Mouse (Mus musculus): Measurements from ENCODE around the gene Adora1. TPM values are rescaled to one million over a fixed set of nuclear protein-coding genes. Genes with fewer than 3 reads are reported as not detected.

Adora1 gene
- polyA plus RNA-seq, 1 experiment from 2014 or later = 11.1 TPM

DNA sequence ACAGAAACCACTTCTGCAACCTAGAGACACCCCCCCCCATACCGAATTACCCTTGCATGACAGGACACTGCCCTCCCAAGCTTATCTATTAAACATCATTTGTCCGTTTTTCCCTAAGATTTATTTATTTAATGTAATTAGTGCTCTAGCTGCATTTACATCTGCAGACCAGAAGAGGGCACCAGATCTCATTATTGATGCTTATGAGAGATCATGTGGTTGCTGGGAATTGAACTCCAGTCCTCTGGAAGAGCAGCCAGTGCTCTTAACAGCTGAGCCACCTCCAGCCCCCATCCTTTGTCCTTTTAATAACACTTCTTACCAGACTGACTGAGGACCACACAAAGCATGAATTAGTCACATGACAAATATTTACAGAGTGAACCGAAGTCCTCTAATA lies 80.6 kb downstream of the Adora1 start:
- Histone ChIP-seq H3K27ac (replicated peaks) (no peak overlapping the region), H3K4me3 (no peak overlapping the region), H3K9ac (no peak overlapping the region), H3K4me1 (replicated peaks) (no peaks in the 10 kb centered on the region; the same call in 1 of the 2 replicates), H3K36me3 (no peaks in the 10 kb centered on the region), H3K4me2 (no peak overlapping the region), H3K9me3 (peaks cover 7% of the 10 kb centered on the region; the same call in 1 of the 2 replicates), H3K27me3 (no peaks in the 10 kb centered on the region)
- ATAC-seq (ENCODE audit: low read depth) = no peak
- 57% methylated on average over 3 of the region's 3 CpGs for WGBS

DNA sequence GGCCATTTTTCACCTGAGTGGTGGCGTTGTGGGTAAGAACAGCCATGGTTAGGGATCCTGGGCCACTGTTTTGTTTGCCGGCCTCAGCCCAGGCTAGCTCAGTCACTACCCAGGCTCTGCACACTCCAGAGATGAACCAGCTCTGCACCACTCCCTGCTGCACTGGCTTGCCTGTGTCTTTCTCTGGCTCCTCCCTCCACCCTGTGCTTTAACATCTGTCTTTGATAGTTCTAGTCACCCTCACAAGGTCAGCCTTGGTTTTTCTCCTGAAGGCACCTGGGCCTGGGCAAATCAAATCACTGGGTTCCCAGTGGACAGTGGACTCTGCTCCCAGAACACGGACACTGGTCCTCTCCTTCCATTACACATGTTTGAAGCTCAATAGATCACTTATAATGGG lies 81.1 kb downstream of the Adora1 start:
- Histone ChIP-seq H3K27me3 (no peaks in the 10 kb centered on the region), H3K9me3 (peaks cover 7% of the 10 kb centered on the region; the same call in 1 of the 2 replicates), H3K9ac (no peak overlapping the region), H3K36me3 (no peaks in the 10 kb centered on the region), H3K27ac (replicated peaks) (no peak overlapping the region), H3K4me1 (replicated peaks) (no peaks in the 10 kb centered on the region; the same call in 1 of the 2 replicates), H3K4me2 (no peak overlapping the region), H3K4me3 (no peak overlapping the region)
- 92% methylated on average over 3 of the region's 3 CpGs for WGBS
- no peak for ATAC-seq (ENCODE audit: low read depth)

DNA sequence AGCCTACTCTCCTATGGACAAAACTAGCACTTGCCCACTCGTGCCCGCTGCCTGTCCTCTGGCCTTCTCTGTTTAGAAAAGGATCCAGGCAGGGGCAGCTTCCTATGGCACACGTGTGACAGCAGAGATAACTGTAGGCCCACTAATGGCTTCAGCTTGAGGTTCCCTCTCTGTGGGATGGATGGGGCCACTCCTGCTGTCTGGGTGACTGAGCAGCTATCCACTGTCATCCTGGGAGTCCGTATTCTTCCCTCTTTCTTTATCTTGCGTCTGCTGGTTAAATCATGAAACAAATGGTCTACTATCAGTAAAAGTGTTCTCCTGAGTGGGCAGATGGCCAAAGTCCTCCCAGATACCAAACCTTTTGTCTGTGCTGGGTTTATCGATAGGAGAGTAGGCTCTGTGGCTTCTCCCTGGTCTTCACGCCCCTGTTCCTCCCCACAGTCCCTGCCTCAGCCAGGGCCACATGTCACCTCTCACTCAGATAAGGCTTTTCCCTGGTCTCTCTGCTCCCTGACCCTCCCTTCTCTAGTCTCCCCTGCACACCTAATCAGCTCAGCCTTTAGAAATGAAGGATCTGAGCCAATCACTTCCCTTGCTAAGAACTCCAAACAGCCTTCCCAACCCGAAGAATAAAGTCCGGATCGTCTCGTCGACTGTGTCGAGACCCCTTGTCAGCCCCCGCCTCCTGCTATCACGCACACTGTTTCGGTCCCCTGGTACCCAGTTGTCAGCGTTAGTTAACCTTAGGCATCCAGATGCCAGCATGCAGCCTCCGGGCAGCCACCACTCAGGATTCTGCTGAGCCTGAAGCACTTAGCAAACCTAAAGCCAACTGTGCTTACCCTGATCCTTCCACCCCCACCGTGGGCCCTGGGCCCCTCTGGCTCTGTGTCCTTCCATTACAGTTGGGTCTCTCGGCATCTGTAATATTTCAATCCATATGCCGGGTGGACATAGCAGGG lies 82.3 kb downstream of the Adora1 start:
- H3K4me2 ChIP-seq = no peak overlapping the region
- no peak for ATAC-seq (ENCODE audit: low read depth)
- no peak overlapping the region for H3K4me3 ChIP-seq
- H3K27ac ChIP-seq (replicated peaks) = no peak overlapping the region
- no peak overlapping the region for H3K9ac ChIP-seq
- H3K27me3 ChIP-seq = no peaks in the 10 kb centered on the region
- 82% methylated on average over 21 of the region's 21 CpGs for WGBS
- H3K4me1 ChIP-seq (replicated peaks) = no peaks in the 10 kb centered on the region; the same call in 1 of the 2 replicates
- H3K9me3 ChIP-seq = peaks cover 7% of the 10 kb centered on the region; the same call in 1 of the 2 replicates
- H3K36me3 ChIP-seq = no peaks in the 10 kb centered on the region

DNA sequence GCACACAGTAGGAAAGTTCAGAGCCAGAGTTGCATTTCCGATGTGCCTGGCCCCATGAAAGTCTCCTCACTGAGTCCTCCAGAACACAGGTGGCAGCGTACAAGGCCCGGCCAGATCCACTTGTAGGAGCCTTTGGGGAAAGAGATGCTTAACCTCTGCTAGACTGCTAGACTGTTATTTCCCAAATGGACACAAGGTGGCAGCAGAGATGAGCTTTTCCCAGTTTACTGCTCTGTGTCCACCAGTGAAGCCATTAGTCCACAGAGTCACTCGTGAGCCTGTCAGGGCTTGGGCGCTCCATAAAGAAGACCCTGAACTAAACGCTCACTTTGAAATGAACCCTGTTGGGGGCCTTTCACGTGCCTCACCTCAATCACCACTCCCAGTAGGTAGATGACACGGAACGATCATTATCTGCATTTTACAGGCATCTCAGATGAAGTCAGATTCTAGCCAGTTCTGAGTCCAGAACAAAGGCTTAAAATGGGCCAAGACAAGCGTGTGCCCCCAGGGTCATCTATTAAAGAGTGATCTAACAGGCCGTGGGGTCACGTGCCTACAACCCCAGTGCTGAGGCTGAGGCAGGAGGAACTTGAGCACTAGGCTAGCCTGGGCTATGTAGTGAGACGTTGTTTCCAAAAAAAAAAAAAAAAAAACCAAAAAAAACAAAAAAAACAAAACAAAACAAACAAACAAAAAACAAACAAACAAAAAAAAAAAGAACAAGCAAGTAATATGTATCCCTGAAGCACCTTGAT lies 83.4 kb downstream of the Adora1 start:
- WGBS = 33% methylated on average over 13 of the region's 13 CpGs
- no peaks in the 10 kb centered on the region; the same call in 1 of the 2 replicates for H3K4me1 ChIP-seq (replicated peaks)
- no peak overlapping the region for H3K4me3 ChIP-seq
- no peaks in the 10 kb centered on the region for H3K36me3 ChIP-seq
- peaks cover 7% of the 10 kb centered on the region; the same call in 1 of the 2 replicates for H3K9me3 ChIP-seq
- H3K27me3 ChIP-seq = no peaks in the 10 kb centered on the region
- peak; percentile 74 for ATAC-seq (ENCODE audit: low read depth)
- H3K4me2 ChIP-seq = no peak overlapping the region
- H3K9ac ChIP-seq = no peak overlapping the region
- no peak overlapping the region for H3K27ac ChIP-seq (replicated peaks)

DNA sequence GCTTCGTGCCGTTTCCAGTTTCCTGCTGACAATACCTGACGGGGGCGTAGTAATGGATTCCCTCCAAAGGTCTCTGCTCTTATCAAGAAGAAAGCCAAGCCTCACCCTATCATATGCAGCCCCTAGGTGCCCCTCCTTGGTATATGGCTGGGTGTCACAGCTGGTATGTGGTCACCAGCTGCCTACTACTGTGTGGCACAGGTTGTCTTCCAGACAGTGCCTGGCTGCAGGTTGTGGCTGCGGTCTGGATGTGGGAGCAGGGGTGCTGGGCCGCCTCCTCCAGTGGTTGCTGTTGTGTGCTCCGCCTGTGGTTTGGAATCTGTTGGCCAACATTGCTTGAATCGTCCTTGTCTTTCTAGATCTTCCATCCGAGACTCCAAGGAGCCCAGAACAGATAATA lies 84.5 kb downstream of the Adora1 start:
- 95% methylated on average over 9 of the region's 9 CpGs for WGBS
- H3K4me1 ChIP-seq (replicated peaks) = no peaks in the 10 kb centered on the region; the same call in 1 of the 2 replicates
- H3K36me3 ChIP-seq = no peaks in the 10 kb centered on the region
- peaks cover 7% of the 10 kb centered on the region; the same call in 1 of the 2 replicates for H3K9me3 ChIP-seq
- H3K9ac ChIP-seq = no peak overlapping the region
- no peak overlapping the region for H3K27ac ChIP-seq (replicated peaks)
- no peak overlapping the region for H3K4me2 ChIP-seq
- no peak for ATAC-seq (ENCODE audit: low read depth)
- no peak overlapping the region for H3K4me3 ChIP-seq
- no peaks in the 10 kb centered on the region for H3K27me3 ChIP-seq

DNA sequence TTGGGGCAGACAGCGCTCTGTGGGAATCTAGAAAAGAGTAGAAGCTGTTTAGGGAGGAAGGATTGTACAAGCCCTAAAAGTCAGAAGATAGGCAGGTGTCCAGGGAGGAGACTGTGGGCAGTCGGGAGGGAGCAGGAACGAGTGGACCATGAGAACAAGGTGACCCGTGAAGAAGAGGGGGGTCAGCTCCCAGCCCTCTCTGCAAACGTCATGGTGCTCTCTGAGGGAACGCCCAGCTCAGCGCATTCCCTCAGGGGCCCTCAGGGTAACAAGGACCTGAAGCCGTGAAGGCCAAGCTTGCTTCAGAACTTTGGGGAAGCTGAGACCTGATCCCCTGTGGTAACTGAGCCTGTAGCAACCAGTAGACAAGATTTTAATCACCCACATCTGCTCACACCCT lies 85.2 kb downstream of the Adora1 start:
- Histone ChIP-seq H3K9ac (no peak overlapping the region), H3K27me3 (no peaks in the 10 kb centered on the region), H3K27ac (replicated peaks) (no peak overlapping the region), H3K4me2 (no peak overlapping the region), H3K9me3 (peaks cover 6% of the 10 kb centered on the region; the same call in 1 of the 2 replicates), H3K4me1 (replicated peaks) (no peaks in the 10 kb centered on the region; the same call in 1 of the 2 replicates), H3K36me3 (no peaks in the 10 kb centered on the region), H3K4me3 (no peak overlapping the region)
- 73% methylated on average over 8 of the region's 8 CpGs for WGBS
- ATAC-seq (ENCODE audit: low read depth) = no peak

Other genes with a start within 250 kb of the Adora1 start
- gene Fmod, start 198.2 kb downstream of the Adora1 start, polyA plus RNA-seq (2015; fragmentation: Nextera tagmentation; extraction: Ambion mirVana) = 11.1 and 14.9 TPM in 2 replicates
- gene Btg2, start 156.3 kb downstream of the Adora1 start, polyA plus RNA-seq (2015; fragmentation: Nextera tagmentation; extraction: Ambion mirVana) = 49.0 and 55.3 TPM in 2 replicates
- gene Chit1, start 124.2 kb downstream of the Adora1 start, polyA plus RNA-seq (2015; fragmentation: Nextera tagmentation; extraction: Ambion mirVana) = 0.45 and 0.81 TPM in 2 replicates
- gene Chil1, start 53.3 kb downstream of the Adora1 start, polyA plus RNA-seq (2015; fragmentation: Nextera tagmentation; extraction: Ambion mirVana) = 1.9 and 2.8 TPM in 2 replicates
- gene Mybph, start 42.0 kb downstream of the Adora1 start, polyA plus RNA-seq (2015; fragmentation: Nextera tagmentation; extraction: Ambion mirVana) = 2.9 and 8.5 TPM in 2 replicates
- 5.2 and 21.7 TPM in 2 replicates for gene Myog, start 54.6 kb upstream of the Adora1 start, polyA plus RNA-seq (2015; fragmentation: Nextera tagmentation; extraction: Ambion mirVana)
- 10.9 and 11.7 TPM in 2 replicates for gene Ppfia4, start 97.5 kb upstream of the Adora1 start, polyA plus RNA-seq (2015; fragmentation: Nextera tagmentation; extraction: Ambion mirVana)
- gene Tmem183a, start 126.5 kb upstream of the Adora1 start, polyA plus RNA-seq (2015; fragmentation: Nextera tagmentation; extraction: Ambion mirVana) = 105 and 117 TPM in 2 replicates
- not detected in 2 replicates for gene 4933406M09Rik, start 150.5 kb upstream of the Adora1 start, polyA plus RNA-seq (2015; fragmentation: Nextera tagmentation; extraction: Ambion mirVana)
- gene Cyb5r1, start 170.1 kb upstream of the Adora1 start, polyA plus RNA-seq (2015; fragmentation: Nextera tagmentation; extraction: Ambion mirVana) = 24.7 and 25.4 TPM in 2 replicates
- 79.7 and 84.0 TPM in 2 replicates for gene Adipor1, start 179.9 kb upstream of the Adora1 start, polyA plus RNA-seq (2015; fragmentation: Nextera tagmentation; extraction: Ambion mirVana)
- 31.4 and 35.5 TPM in 2 replicates for gene Klhl12, start 220.1 kb upstream of the Adora1 start, polyA plus RNA-seq (2015; fragmentation: Nextera tagmentation; extraction: Ambion mirVana)